Mouse (Mus musculus) right cerebral cortex, postnatal 36 days (tissue): ENCODE results near the gene Gzf1.
A peak's percentile ranks its signal among the peaks of the same experiment; 100 is the strongest.

Experiments
- DNase-seq, 2 experiments: peaks; one replicate each; pipeline ENCODE4 v3.0.0; 2022; ENCODE audit warnings: low spot score in 2 of 2, mixed read lengths in 1 of 2

Gzf1 gene

DNA sequence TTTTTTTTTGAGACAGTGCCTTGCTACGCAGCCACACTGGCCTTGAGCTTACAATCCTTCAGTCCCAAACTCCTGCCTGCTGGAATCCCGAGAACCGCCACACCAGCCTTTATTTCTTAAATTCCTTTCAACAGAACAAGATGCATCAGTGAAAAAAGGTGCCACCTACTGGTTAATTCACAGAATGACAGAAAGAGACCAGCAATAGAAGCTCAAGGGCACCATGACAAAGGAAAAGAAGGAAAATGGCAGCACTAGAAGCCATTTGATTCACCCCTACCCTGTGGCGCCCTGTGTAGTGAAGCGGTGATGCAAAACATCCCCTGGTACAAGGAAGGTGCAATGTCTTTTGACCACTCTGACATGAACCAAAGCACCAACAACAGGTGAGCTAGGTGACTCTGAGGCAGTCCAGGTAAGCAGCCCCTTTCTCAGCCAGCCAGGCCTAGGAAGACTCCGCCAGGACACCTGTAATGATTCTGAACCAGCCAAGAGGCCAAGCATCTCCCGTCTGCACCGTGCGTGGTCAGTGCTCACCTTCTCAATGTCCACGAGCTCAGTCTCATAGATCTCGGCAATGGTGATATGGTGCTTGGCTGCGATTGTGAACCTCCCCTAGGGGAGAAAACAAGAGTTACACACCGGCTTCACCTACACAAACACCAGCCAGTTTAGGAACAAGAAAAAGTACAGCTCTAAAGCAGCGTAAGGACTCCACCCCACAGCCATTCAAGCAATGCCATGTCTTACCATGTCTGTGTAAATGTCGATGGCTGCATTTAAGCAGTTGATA lies 25.8 kb downstream of the Gzf1 start:
- DNase-seq, result no peak

DNA sequence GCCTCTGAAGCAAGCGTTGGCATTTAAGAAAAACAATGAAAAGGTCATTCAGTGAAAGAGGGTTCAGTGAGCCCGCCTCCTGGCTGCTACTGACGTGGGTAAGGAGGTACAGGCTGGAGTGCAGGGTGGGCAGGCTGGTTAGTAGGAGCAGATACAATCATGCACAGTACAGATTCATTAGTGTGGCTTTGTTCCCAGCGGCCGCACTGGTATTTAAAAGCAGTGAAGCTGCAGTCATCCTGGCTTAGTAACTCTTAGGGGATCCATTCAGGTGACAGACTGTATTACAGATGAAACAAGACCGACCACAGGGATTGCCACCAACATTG lies 26.3 kb downstream of the Gzf1 start:
- no peak for DNase-seq

DNA sequence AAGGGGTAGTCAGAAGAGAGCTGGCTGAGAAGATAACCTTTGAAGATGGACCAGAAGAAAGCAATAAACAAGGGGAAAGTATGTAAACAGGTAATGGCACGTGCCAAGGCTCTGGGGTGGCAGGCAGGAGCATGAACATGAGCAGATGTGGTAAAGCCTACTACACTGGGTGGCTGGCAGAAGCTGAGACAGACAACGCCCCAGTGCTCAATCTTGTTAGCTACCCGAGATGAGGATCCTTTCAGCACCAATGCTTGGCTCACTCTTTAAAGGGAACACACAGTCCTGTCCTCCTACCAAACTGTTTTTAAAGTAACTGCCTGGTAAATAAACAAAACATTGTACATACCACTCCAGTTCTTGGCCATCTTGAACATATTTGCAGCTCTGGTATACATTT lies 31.5 kb downstream of the Gzf1 start:
- no peak for DNase-seq

DNA sequence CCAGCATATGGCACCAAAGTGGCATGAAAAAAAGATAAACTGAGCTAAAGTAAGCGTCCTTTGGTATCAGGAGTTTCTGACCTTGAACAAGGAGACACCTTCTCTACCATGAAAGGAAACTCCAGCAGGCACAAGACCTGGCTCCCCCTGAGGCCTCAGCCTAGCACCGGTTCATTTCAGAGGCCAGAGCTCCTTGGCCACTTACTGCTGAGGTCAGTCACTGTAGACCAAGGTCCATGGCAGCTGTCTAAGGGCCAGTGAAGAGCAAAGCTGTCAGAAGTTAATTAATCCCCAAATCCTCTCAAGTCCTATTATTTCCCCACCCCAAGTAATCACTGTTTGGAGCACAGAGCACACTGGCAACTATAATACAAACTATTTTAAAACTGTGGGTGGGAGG lies 36.2 kb downstream of the Gzf1 start:
- no peak for DNase-seq

DNA sequence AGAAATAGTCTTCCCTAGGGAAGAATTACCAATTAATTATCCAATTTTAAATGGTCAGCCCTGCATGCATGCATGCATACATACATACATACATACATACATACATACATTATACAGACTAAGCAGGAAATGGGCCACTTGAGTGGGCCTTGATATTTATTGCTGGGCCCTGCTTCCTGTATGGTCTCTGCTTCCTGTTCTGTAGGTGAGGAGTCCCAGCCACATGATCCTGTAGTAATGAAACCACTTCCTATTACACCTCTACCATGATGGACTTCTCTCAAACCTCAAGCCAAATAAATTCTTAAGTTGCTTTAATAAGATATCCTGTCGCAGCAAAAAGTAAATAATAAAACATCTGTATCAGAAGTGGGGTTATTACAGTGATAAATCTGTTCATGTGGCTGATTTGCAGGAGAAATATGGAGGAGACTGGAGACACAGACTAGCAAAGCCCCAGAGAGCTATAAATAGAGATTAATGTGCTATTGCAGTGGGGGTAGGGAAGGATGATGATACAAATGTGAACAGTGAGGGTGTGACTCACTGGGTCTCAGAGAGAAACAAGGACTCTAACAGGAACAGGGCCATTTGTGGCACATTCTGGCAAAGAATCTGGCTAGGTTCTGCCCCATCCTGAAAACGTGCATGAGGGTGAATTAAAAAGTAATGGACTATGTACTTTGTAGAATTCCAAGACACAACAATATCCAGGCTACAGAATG lies 38.6 kb downstream of the Gzf1 start:
- DNase-seq, result no peak

DNA sequence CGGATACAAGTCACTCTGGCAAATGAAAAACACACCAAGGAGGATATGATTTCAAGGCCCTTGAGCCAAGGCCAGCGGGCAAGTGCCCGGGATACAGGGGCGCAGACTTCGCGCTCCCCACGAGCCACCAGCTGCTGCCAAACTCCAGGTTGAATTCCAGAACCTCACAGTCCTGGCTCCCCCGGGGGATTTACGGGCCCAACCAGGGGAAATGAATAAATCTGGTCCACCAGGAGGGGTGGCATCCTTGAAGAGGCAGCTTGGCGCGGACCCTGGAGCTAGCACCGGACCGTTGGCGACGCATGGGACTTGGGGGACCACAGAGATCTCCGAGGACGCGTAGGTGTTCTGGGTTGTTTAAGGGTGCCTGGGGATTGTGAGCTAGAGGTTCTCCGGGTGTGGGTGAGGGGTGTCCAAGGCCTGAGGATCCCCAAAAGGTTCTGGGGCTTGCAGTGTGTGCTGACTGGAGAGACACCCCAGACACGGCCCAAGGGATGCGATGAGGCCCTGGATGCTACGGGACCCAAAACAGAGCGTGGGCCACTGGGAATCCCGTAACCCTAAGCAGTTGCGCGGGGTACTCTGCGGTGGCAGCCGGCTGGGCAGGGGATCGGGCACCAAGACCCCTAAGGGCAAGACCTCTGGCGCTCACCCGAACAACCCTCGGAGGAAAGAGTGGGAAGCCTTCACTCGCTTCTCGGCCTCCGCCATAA lies 50.9 kb downstream of the Gzf1 start:
- peak in 1 of 2 experiments; percentile 20 for DNase-seq

DNA sequence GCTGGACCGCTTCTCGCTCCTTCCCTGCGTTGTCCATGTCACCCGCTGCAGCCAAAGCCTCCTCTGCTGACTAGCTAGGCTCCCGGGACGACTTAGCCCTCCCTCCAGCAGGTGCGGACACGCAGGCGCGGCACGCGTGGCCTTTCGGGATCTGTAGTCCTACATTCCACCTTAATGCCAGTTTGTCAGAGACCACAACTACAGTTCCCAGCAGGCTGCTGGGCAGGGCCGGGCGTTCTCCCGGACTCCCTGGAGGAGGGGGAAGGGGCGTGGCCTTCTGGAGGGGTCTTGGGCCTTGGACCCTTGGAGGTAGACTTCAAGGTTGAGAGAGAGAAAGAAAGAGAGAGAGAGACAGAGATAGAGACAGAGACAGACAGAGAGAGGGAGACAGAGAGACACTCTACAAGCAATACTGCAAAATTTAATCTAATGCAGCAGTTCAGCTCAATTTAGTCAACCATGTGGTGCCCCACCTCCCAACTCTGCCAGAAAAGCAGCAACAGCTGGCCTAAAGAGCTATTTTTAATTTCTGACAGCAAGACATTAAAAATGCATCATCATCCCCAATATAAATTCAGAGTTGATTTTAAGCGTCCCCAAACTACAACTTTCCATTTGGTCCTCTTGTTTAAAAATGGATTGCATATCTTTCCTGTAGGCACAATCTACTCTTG lies 51.6 kb downstream of the Gzf1 start, which contains the start of gene Napb:
Gene Napb (minus strand): TSS at position 141 of the 674 bp plus-strand sequence.
- peak; percentile 95 to 97 for DNase-seq
